Mouse (Mus musculus): ENCODE measurements around the gene Slc4a2.
A peak's percentile ranks its signal among the peaks of the same experiment; 100 is the strongest.
"Not testable (repeated sequence)": the region's sequence is repeated elsewhere in the genome, so short reads cannot be mapped to it uniquely, and the experiment has no call there.

Gene Slc4a2

GRCm38 (mm10) chr5:24394165-24394894 is 29.3 kb upstream of the Slc4a2 start:
- DNase-seq (ENCODE audit: low read depth, low spot score), result peak; percentile 92

- not testable (repeated sequence) for DNase-seq (ENCODE audit: low read depth, low spot score)
Measured at GRCm38 (mm10) chr5:24396254-24396653, 27.4 kb upstream of the Slc4a2 start.

- DNase-seq (ENCODE audit: low read depth, low spot score), result no peak
Measured at GRCm38 (mm10) chr5:24399686-24400085, 24.0 kb upstream of the Slc4a2 start.

- DNase-seq (ENCODE audit: low read depth, low spot score), result no peak
Measured at GRCm38 (mm10) chr5:24400362-24400761, 23.3 kb upstream of the Slc4a2 start.

GRCm38 (mm10) chr5:24400911-24401605 is 22.6 kb upstream of the Slc4a2 start:
- DNase-seq (ENCODE audit: low read depth, low spot score), result no peak

- no peak for DNase-seq (ENCODE audit: low read depth, low spot score)
Measured at GRCm38 (mm10) chr5:24401969-24402368, 21.7 kb upstream of the Slc4a2 start.

GRCm38 (mm10) chr5:24404594-24405360 is 18.9 kb upstream of the Slc4a2 start:
- no peak for DNase-seq (ENCODE audit: low read depth, low spot score)

GRCm38 (mm10) chr5:24405389-24405876 is 18.2 kb upstream of the Slc4a2 start:
- no peak for DNase-seq (ENCODE audit: low read depth, low spot score)

GRCm38 (mm10) chr5:24408651-24409050 is 15.0 kb upstream of the Slc4a2 start:
- no peak for DNase-seq (ENCODE audit: low read depth, low spot score)

GRCm38 (mm10) chr5:24409466-24409865 is 14.2 kb upstream of the Slc4a2 start:
- no peak for DNase-seq (ENCODE audit: low read depth, low spot score)

- DNase-seq (ENCODE audit: low read depth, low spot score), result no peak
Measured at GRCm38 (mm10) chr5:24412063-24412462, 11.6 kb upstream of the Slc4a2 start.

- DNase-seq (ENCODE audit: low read depth, low spot score), result no peak
Measured at GRCm38 (mm10) chr5:24413042-24413693, 10.5 kb upstream of the Slc4a2 start, which contains the start of gene Asic3. Gene Asic3 (plus strand): TSS chr5:24413392.

GRCm38 (mm10) chr5:24413938-24414337 is 9.7 kb upstream of the Slc4a2 start:
- no peak for DNase-seq (ENCODE audit: low read depth, low spot score)

GRCm38 (mm10) chr5:24416222-24416736 is 7.4 kb upstream of the Slc4a2 start:
- DNase-seq (ENCODE audit: low read depth, low spot score), result peak; percentile 71

- DNase-seq (ENCODE audit: low read depth, low spot score), result no peak
Measured at GRCm38 (mm10) chr5:24417587-24417986, 6.0 kb upstream of the Slc4a2 start.

GRCm38 (mm10) chr5:24420381-24420780 is 3.3 kb upstream of the Slc4a2 start:
- no peak for DNase-seq (ENCODE audit: low read depth, low spot score)

- DNase-seq (ENCODE audit: low read depth, low spot score), result no peak
Measured at GRCm38 (mm10) chr5:24424004-24424781, 556 bp downstream of the Slc4a2 start.

GRCm38 (mm10) chr5:24424861-24425411 is 1.3 kb downstream of the Slc4a2 start:
- no peak for DNase-seq (ENCODE audit: low read depth, low spot score)

- DNase-seq (ENCODE audit: low read depth, low spot score), result no peak
Measured at GRCm38 (mm10) chr5:24425421-24426036, 1.9 kb downstream of the Slc4a2 start.

GRCm38 (mm10) chr5:24426037-24426432 is 2.4 kb downstream of the Slc4a2 start:
- no peak for DNase-seq (ENCODE audit: low read depth, low spot score)

All from WW6 (cell line).